Mouse (Mus musculus): ENCODE results near the gene Tcn2. TPM values are rescaled to one million over a fixed set of nuclear protein-coding genes. Genes with fewer than 3 reads are reported as not detected.
A peak's percentile ranks its signal among the peaks of the same experiment; 100 is the strongest.

Gene Tcn2
- polyA plus RNA-seq, 1 experiment = 62.0 TPM

DNA sequence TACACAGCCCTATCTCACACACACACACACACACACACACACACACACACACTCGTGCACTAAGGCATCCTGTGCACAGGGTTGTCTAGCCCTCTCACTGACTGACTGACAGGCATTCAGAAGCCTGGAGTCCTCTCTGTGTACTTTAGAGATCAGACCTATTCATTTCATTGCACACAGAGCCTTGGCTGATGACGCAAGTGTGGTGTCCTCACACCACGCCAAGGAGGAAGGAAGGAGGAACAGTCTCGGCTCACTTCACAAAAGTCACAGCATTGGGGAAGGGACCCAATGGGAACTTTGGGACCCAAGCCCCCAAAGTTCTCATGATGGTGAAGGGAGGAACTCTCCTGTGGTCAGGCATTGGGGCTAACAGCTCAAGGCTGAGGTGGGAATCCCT is 1.9 kb downstream of the Tcn2 start:
- no peak overlapping the region for H3K27ac ChIP-seq (ENCODE audit: insufficient read depth, low read length)
- H3K36me3 ChIP-seq (ENCODE audit: control insufficient read depth, insufficient read depth, low read length) = peaks cover 2% of the 10 kb centered on the region
- no peaks in the 10 kb centered on the region for H3K27me3 ChIP-seq (ENCODE audit: control insufficient read depth, insufficient read depth, low read length)
- TF ChIP-seq CTCF (IDR thresholded peaks at IDR 0.05; ENCODE audit: extremely low read depth, insufficient read depth, insufficient read length, insufficient replicate concordance) = no peak
- H3K4me1 ChIP-seq (ENCODE audit: control insufficient read depth, insufficient read depth, insufficient read length) = no peaks in the 10 kb centered on the region
- WGBS = 38% methylated on average over 4 of the region's 4 CpGs
- H3K4me3 ChIP-seq (ENCODE audit: extremely low read depth, insufficient read depth, insufficient read length) = no peak overlapping the region
- DNase-seq (ENCODE audit: low read depth in 1 of 2, low spot score in 2 of 2) = no peak

DNA sequence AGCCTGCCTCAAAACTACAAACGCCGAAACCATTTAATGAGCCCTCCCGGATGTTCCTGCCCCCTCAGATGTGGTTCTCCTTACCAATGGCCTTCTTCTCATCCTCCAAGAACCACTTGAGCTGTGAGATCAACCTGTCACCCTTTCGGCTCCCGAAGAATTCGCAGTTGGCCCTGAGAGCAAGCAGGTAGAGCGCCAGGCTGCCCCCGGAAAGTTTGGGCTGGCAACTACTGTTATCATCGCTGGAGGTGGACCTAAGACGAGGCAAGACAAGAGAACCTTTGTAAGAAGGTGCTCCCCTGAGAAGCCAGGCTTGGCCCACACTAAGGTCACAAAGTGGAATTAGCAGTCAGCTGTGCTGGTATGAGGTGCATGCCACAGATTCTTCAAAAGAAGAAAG is 6.0 kb downstream of the Tcn2 start:
- TF ChIP-seq POLR2A (IDR thresholded peaks at IDR 0.05; ENCODE audit: low read depth, low read length) (no peak), CTCF (IDR thresholded peaks at IDR 0.05; ENCODE audit: extremely low read depth, insufficient read depth, insufficient read length, insufficient replicate concordance) (no peak)
- 94% methylated on average over 10 of the region's 10 CpGs for WGBS
- Histone ChIP-seq H3K4me3 (ENCODE audit: extremely low read depth, insufficient read depth, insufficient read length) (no peak overlapping the region), H3K4me1 (ENCODE audit: control insufficient read depth, insufficient read depth, insufficient read length) (no peaks in the 10 kb centered on the region), H3K27me3 (ENCODE audit: control insufficient read depth, insufficient read depth, low read length) (no peaks in the 10 kb centered on the region), H3K27ac (ENCODE audit: insufficient read depth, low read length) (no peak overlapping the region), H3K36me3 (ENCODE audit: control insufficient read depth, insufficient read depth, low read length) (peaks cover 9% of the 10 kb centered on the region)
- DNase-seq (ENCODE audit: low read depth in 1 of 2, low spot score in 2 of 2) = no peak

DNA sequence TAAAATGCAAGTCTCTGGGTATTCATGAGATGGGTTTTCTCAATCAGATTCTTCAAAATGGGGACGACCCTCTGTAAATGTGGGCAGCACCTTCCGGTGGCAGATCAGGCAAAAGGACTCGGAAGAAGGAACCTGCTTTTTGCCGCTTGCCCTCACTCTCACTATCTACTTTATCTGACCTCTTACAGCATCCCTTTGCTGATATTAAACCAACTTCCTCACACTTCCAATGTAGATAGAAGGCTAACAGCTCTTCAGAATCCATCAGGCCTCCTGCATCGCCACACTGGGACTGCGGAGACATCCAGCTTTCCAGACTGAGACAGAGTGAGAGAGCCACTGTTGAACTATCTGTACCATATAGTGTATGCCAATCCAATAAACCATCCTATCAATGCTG is 9.2 kb downstream of the Tcn2 start:
- 91% methylated on average over 6 of the region's 6 CpGs for WGBS
- Histone ChIP-seq H3K27ac (ENCODE audit: insufficient read depth, low read length) (no peak overlapping the region), H3K4me3 (ENCODE audit: extremely low read depth, insufficient read depth, insufficient read length) (no peak overlapping the region), H3K36me3 (ENCODE audit: control insufficient read depth, insufficient read depth, low read length) (peaks cover 9% of the 10 kb centered on the region), H3K27me3 (ENCODE audit: control insufficient read depth, insufficient read depth, low read length) (no peaks in the 10 kb centered on the region), H3K4me1 (ENCODE audit: control insufficient read depth, insufficient read depth, insufficient read length) (no peaks in the 10 kb centered on the region)
- no peak for DNase-seq (ENCODE audit: low read depth in 1 of 2, low spot score in 2 of 2)
- no peak for TF ChIP-seq POLR2A (IDR thresholded peaks at IDR 0.05; ENCODE audit: low read depth, low read length)
- TF ChIP-seq CTCF (IDR thresholded peaks at IDR 0.05; ENCODE audit: extremely low read depth, insufficient read depth, insufficient read length, insufficient replicate concordance) = no peak

DNA sequence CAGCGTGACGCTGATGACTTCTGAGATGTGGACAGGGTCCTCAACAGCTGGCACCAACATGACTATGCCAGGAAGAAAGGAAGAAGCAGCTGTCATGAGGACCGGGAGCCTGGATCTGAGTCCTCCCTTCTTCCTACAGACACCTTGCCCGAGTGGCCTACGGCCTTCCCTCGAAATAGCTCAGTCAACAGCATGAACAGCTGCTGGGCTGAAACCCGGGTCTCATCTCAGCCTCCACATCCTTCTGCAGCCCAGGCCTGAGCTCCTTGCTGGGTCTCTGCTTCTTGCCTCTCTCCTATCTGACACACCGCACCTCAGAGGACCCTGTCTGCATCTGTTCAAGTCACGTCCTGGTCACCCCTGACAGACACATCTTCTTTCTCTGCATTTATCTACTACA is 9.8 kb downstream of the Tcn2 start:
- Histone ChIP-seq H3K27me3 (ENCODE audit: control insufficient read depth, insufficient read depth, low read length) (no peaks in the 10 kb centered on the region), H3K27ac (ENCODE audit: insufficient read depth, low read length) (no peak overlapping the region), H3K36me3 (ENCODE audit: control insufficient read depth, insufficient read depth, low read length) (peaks cover 8% of the 10 kb centered on the region), H3K4me3 (ENCODE audit: extremely low read depth, insufficient read depth, insufficient read length) (no peak overlapping the region), H3K4me1 (ENCODE audit: control insufficient read depth, insufficient read depth, insufficient read length) (no peaks in the 10 kb centered on the region)
- DNase-seq (ENCODE audit: low read depth in 1 of 2, low spot score in 2 of 2) = no peak
- TF ChIP-seq CTCF (IDR thresholded peaks at IDR 0.05; ENCODE audit: extremely low read depth, insufficient read depth, insufficient read length, insufficient replicate concordance) (no peak), POLR2A (IDR thresholded peaks at IDR 0.05; ENCODE audit: low read depth, low read length) (no peak)
- WGBS = 91% methylated on average over 9 of the region's 9 CpGs

DNA sequence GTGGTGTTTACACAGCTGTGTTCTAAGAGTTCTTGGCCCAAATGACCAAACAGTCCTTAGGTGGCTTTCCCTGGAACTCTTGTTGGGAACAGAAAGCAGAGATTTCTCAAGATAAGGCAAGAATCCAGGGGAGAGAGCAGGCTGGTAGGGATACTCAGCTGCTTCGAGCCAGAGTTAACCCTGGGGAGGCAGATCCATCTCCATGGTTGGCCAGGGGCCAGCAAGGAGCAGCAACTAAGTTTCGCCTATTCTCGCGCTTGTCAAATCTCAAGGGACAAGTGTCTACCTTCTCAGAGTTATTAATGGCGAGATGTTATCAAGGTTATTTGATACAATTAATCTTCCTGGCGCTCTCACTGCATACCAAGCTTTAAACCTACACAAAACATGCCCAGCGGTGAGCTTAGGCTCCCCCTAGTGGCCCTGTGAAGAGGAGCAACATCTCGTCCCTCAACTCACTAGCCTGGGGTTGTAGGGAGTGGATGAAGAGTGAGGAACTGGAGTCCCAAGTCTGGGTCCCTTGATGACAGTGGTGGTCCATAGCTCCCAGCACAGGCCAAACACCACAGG is 10.6 kb downstream of the Tcn2 start:
- DNase-seq (ENCODE audit: low read depth in 1 of 2, low spot score in 2 of 2) = peak; percentile 12 to 47
- WGBS = 48% methylated on average over 8 of the region's 8 CpGs
- peaks cover 8% of the 10 kb centered on the region for H3K36me3 ChIP-seq (ENCODE audit: control insufficient read depth, insufficient read depth, low read length)

DNA sequence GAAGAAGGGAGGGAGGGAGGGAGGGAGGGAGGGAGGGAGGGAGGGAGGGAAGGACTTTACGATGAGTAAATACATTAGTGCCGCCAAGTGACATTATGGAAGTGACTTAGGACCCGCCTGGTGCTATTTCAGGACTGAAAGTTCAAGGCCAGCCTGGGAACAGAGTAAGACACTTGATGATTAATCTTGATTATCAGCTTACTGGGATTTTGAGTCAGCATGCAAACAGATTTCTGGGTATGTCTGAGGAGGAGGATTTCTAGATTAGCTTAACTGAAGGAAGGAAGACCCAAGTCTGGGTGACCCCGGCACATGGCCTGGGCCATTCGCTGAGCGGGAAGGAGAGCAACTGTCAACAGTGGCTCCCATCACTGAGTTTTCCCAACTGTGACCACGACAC is 11.5 kb downstream of the Tcn2 start:
- Histone ChIP-seq H3K4me1 (ENCODE audit: control insufficient read depth, insufficient read depth, insufficient read length) (no peaks in the 10 kb centered on the region), H3K4me3 (ENCODE audit: extremely low read depth, insufficient read depth, insufficient read length) (no peak overlapping the region), H3K36me3 (ENCODE audit: control insufficient read depth, insufficient read depth, low read length) (peaks cover 8% of the 10 kb centered on the region), H3K27me3 (ENCODE audit: control insufficient read depth, insufficient read depth, low read length) (no peaks in the 10 kb centered on the region), H3K27ac (ENCODE audit: insufficient read depth, low read length) (no peak overlapping the region)
- 92% methylated on average over 7 of the region's 7 CpGs for WGBS
- no peak for DNase-seq (ENCODE audit: low read depth in 1 of 2, low spot score in 2 of 2)
- TF ChIP-seq POLR2A (IDR thresholded peaks at IDR 0.05; ENCODE audit: low read depth, low read length) (no peak), CTCF (IDR thresholded peaks at IDR 0.05; ENCODE audit: extremely low read depth, insufficient read depth, insufficient read length, insufficient replicate concordance) (no peak)

More for the DNA sequence above, 10.6 kb downstream of the Tcn2 start:
- TF ChIP-seq CTCF (IDR thresholded peaks at IDR 0.05; ENCODE audit: extremely low read depth, insufficient read depth, insufficient read length, insufficient replicate concordance) (peak; percentile 74; the same call in 1 of the 2 replicates), POLR2A (IDR thresholded peaks at IDR 0.05; ENCODE audit: low read depth, low read length) (no peak)
- no peak overlapping the region for H3K4me3 ChIP-seq (ENCODE audit: extremely low read depth, insufficient read depth, insufficient read length)
- H3K4me1 ChIP-seq (ENCODE audit: control insufficient read depth, insufficient read depth, insufficient read length) = no peaks in the 10 kb centered on the region
- no peak overlapping the region for H3K27ac ChIP-seq (ENCODE audit: insufficient read depth, low read length)
- H3K27me3 ChIP-seq (ENCODE audit: control insufficient read depth, insufficient read depth, low read length) = no peaks in the 10 kb centered on the region

DNA sequence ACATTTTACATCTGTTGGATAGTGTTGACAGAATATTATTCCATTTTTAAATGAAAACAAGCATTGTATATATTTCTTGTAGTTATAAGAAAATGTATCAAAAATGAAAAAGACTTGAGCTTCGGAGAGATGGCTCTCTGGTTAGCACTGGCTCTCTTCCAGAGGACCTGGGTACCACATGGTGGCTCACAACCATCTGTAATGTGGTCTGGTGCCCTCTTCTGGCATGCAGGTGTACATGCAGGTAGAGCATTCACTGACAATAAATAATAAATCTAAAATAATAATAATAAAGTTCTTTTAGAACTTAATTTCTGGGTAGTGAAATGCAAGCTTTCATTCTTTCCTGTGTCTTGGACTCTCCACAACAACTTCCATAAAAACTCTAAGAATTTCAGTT is 13.2 kb downstream of the Tcn2 start:
- no peak for DNase-seq (ENCODE audit: low read depth in 1 of 2, low spot score in 2 of 2)
- 30% methylated on average over 1 of the region's 1 CpGs for WGBS

More for the DNA sequence above, 13.2 kb downstream of the Tcn2 start:
- Histone ChIP-seq H3K27ac (ENCODE audit: insufficient read depth, low read length) (no peak overlapping the region), H3K27me3 (ENCODE audit: control insufficient read depth, insufficient read depth, low read length) (no peaks in the 10 kb centered on the region), H3K36me3 (ENCODE audit: control insufficient read depth, insufficient read depth, low read length) (peaks cover 3% of the 10 kb centered on the region), H3K4me3 (ENCODE audit: extremely low read depth, insufficient read depth, insufficient read length) (no peak overlapping the region), H3K4me1 (ENCODE audit: control insufficient read depth, insufficient read depth, insufficient read length) (no peaks in the 10 kb centered on the region; the same call in 1 of the 2 replicates)
- peak; percentile 9; the same call in 1 of the 2 replicates for TF ChIP-seq CTCF (IDR thresholded peaks at IDR 0.05; ENCODE audit: extremely low read depth, insufficient read depth, insufficient read length, insufficient replicate concordance)
- no peak for TF ChIP-seq POLR2A (IDR thresholded peaks at IDR 0.05; ENCODE audit: low read depth, low read length)
